Mouse (Mus musculus): Measurements from ENCODE around the gene Fnip2. TPM values are rescaled to one million over a fixed set of nuclear protein-coding genes. Genes with fewer than 3 reads are reported as not detected.
"Not testable (repeated sequence)": the region's sequence is repeated elsewhere in the genome, so short reads cannot be mapped to it uniquely, and the experiment has no call there.

The Fnip2 gene
- total RNA-seq, 2 experiments from 2014 or later: 21.6 to 23.1 TPM

GRCm38 (mm10) chr3:79446648-79447047 lies 120.9 kb downstream of the Fnip2 start:
- intact Hi-C loops (cut with DNase I): not testable (repeated sequence)

GRCm38 (mm10) chr3:79446124-79446523 lies 121.5 kb downstream of the Fnip2 start:
- intact Hi-C loops (cut with DNase I): no loop called here
- DNase-seq (ENCODE audit: extremely low spot score in 1 of 2, low spot score in 2 of 2): no peak

More at GRCm38 (mm10) chr3:79446648-79447047, 120.9 kb downstream of the Fnip2 start:
- not testable (repeated sequence) for DNase-seq (ENCODE audit: extremely low spot score in 1 of 2, low spot score in 2 of 2)

GRCm38 (mm10) chr3:79445041-79445440 lies 122.6 kb downstream of the Fnip2 start:
- DNase-seq (ENCODE audit: extremely low spot score in 1 of 2, low spot score in 2 of 2): no peak
- intact Hi-C loops (cut with DNase I): no loop called here

GRCm38 (mm10) chr3:79443850-79444249 lies 123.7 kb downstream of the Fnip2 start:
- DNase-seq (ENCODE audit: extremely low spot score in 1 of 2, low spot score in 2 of 2): no peak
- intact Hi-C loops (cut with DNase I): no loop called here

- intact Hi-C loops (cut with DNase I): no loop called here
- DNase-seq (ENCODE audit: extremely low spot score in 1 of 2, low spot score in 2 of 2): peak; percentile 38 to 42
Measured at GRCm38 (mm10) chr3:79440976-79441491, 126.6 kb downstream of the Fnip2 start.

- intact Hi-C loops (cut with DNase I): no loop called here
- DNase-seq (ENCODE audit: extremely low spot score in 1 of 2, low spot score in 2 of 2): no peak
Measured at GRCm38 (mm10) chr3:79438276-79438675, 129.3 kb downstream of the Fnip2 start.

GRCm38 (mm10) chr3:79436186-79436585 lies 131.4 kb downstream of the Fnip2 start:
- intact Hi-C loops (cut with DNase I): no loop called here
- DNase-seq (ENCODE audit: extremely low spot score in 1 of 2, low spot score in 2 of 2): peak; percentile 50 to 58

GRCm38 (mm10) chr3:79434985-79435384 lies 132.6 kb downstream of the Fnip2 start:
- intact Hi-C loops (cut with DNase I): loop anchor here (5.0 kb wide), 1 partner anchor 148 kb away; the partner anchor contains the start of gene Rapgef2
- no peak for DNase-seq (ENCODE audit: extremely low spot score in 1 of 2, low spot score in 2 of 2)

GRCm38 (mm10) chr3:79434436-79434835 lies 133.2 kb downstream of the Fnip2 start:
- DNase-seq (ENCODE audit: extremely low spot score in 1 of 2, low spot score in 2 of 2): no peak
- intact Hi-C loops (cut with DNase I): loop anchor here (5.0 kb wide), 1 partner anchor 147 kb away; the partner anchor contains the start of gene Rapgef2

- intact Hi-C loops (cut with DNase I): loop anchor here (5.0 kb wide), 1 partner anchor 146 kb away; the partner anchor contains the start of gene Rapgef2
- DNase-seq (ENCODE audit: extremely low spot score in 1 of 2, low spot score in 2 of 2): no peak
Measured at GRCm38 (mm10) chr3:79433593-79433992, 134.0 kb downstream of the Fnip2 start.

- intact Hi-C loops (cut with DNase I): no loop called here
- DNase-seq (ENCODE audit: extremely low spot score in 1 of 2, low spot score in 2 of 2): no peak
Measured at GRCm38 (mm10) chr3:79425441-79425840, 142.2 kb downstream of the Fnip2 start.

GRCm38 (mm10) chr3:79418921-79419320 lies 148.7 kb downstream of the Fnip2 start:
- no peak for DNase-seq (ENCODE audit: extremely low spot score in 1 of 2, low spot score in 2 of 2)
- intact Hi-C loops (cut with DNase I): no loop called here

- DNase-seq (ENCODE audit: extremely low spot score in 1 of 2, low spot score in 2 of 2): no peak
- intact Hi-C loops (cut with DNase I): no loop called here
Measured at GRCm38 (mm10) chr3:79416944-79417680, 150.5 kb downstream of the Fnip2 start.

- intact Hi-C loops (cut with DNase I): no loop called here
- no peak for DNase-seq (ENCODE audit: extremely low spot score in 1 of 2, low spot score in 2 of 2)
Measured at GRCm38 (mm10) chr3:79415929-79416328, 151.7 kb downstream of the Fnip2 start.

- no peak for DNase-seq (ENCODE audit: extremely low spot score in 1 of 2, low spot score in 2 of 2)
- intact Hi-C loops (cut with DNase I): no loop called here
Measured at GRCm38 (mm10) chr3:79415081-79415480, 152.5 kb downstream of the Fnip2 start.

GRCm38 (mm10) chr3:79413492-79413891 lies 154.1 kb downstream of the Fnip2 start:
- intact Hi-C loops (cut with DNase I): no loop called here
- DNase-seq (ENCODE audit: extremely low spot score in 1 of 2, low spot score in 2 of 2): no peak

GRCm38 (mm10) chr3:79411666-79412065 lies 155.9 kb downstream of the Fnip2 start:
- DNase-seq (ENCODE audit: extremely low spot score in 1 of 2, low spot score in 2 of 2): no peak
- intact Hi-C loops (cut with DNase I): no loop called here

- intact Hi-C loops (cut with DNase I): no loop called here
- DNase-seq (ENCODE audit: extremely low spot score in 1 of 2, low spot score in 2 of 2): no peak
Measured at GRCm38 (mm10) chr3:79410629-79410995, 157.0 kb downstream of the Fnip2 start.

GRCm38 (mm10) chr3:79409927-79410628 lies 157.5 kb downstream of the Fnip2 start:
- intact Hi-C loops (cut with DNase I): no loop called here
- no peak for DNase-seq (ENCODE audit: extremely low spot score in 1 of 2, low spot score in 2 of 2)

- no peak for DNase-seq (ENCODE audit: extremely low spot score in 1 of 2, low spot score in 2 of 2)
- intact Hi-C loops (cut with DNase I): no loop called here
Measured at GRCm38 (mm10) chr3:79408546-79408945, 159.1 kb downstream of the Fnip2 start.
